Comparison of ENCODE assay signal across 31 mouse cellular contexts in genomic region chr6:106422947-106423346, GRCm38 (mm10).
"Had no signal": no experiment of that assay in that cellular context is flagged by ENCODE, and none has a peak within 500 bp of the region (broad histone marks: within the 10 kb centered on the region; RNA-seq: fewer than 3 reads in every experiment).

No protein-coding gene starts in this region.

- H3K4me3 ChIP-seq: limb, embryonic 10.5 days; limb, embryonic 12.5 days; limb, embryonic 13.5 days; limb, embryonic 15.5 days; liver, embryonic 12.5 days; liver, embryonic 13.5 days; liver, embryonic 15.5 days; lung, embryonic 15.5 days; megakaryocyte, embryonic 14.5 days; midbrain, embryonic 10.5 days; midbrain, embryonic 12.5 days; midbrain, embryonic 13.5 days; midbrain, embryonic 15.5 days; myocyte had no signal

- H3K36me3 ChIP-seq: limb, embryonic 10.5 days; limb, embryonic 12.5 days; limb, embryonic 13.5 days; limb, embryonic 15.5 days; liver, embryonic 12.5 days; liver, embryonic 13.5 days; liver, embryonic 15.5 days; lung, embryonic 15.5 days; midbrain, embryonic 10.5 days; midbrain, embryonic 12.5 days; midbrain, embryonic 13.5 days; midbrain, embryonic 15.5 days had no signal

- DNase-seq: left cerebral cortex, postnatal 4 days; liver; liver, embryonic 13.5 days; liver, postnatal 0 days; lung, adult 18-20 months; lung, adult 2 months; lung, embryonic 14.5 days; lung, postnatal 10 days; lung, postnatal 14 days; lung, postnatal 36 days; lung, postnatal 4 days; midbrain, embryonic 14.5 days had no signal

- H3K9me3 ChIP-seq: limb, embryonic 10.5 days; limb, embryonic 12.5 days; limb, embryonic 13.5 days; limb, embryonic 15.5 days; liver, embryonic 12.5 days; liver, embryonic 13.5 days; liver, embryonic 15.5 days; lung, embryonic 15.5 days; megakaryocyte, embryonic 14.5 days; midbrain, embryonic 10.5 days; midbrain, embryonic 12.5 days; midbrain, embryonic 13.5 days; midbrain, embryonic 15.5 days had no signal

- H3K9ac ChIP-seq: limb, embryonic 12.5 days; limb, embryonic 13.5 days; limb, embryonic 15.5 days; liver, embryonic 12.5 days; liver, embryonic 13.5 days; liver, embryonic 14.5 days; liver, embryonic 15.5 days; liver, postnatal 0 days; lung, embryonic 14.5 days; lung, embryonic 15.5 days; midbrain, embryonic 12.5 days; midbrain, embryonic 13.5 days; midbrain, embryonic 15.5 days had no signal

- H3K4me2 ChIP-seq: limb, embryonic 12.5 days; limb, embryonic 13.5 days; limb, embryonic 15.5 days; liver, embryonic 11.5 days; liver, embryonic 12.5 days; liver, embryonic 13.5 days; liver, embryonic 15.5 days; lung, embryonic 14.5 days; lung, embryonic 15.5 days; midbrain, embryonic 11.5 days; midbrain, embryonic 12.5 days; midbrain, embryonic 13.5 days; midbrain, embryonic 15.5 days had no signal

- ATAC-seq: liver, embryonic 12.5 days; liver, postnatal 0 days; lung, postnatal 0 days; midbrain, embryonic 13.5 days; midbrain, embryonic 15.5 days; midbrain, embryonic 16.5 days had no signal

- H3K27me3 ChIP-seq: limb, embryonic 12.5 days; limb, embryonic 13.5 days; limb, embryonic 15.5 days; liver, embryonic 12.5 days; liver, embryonic 13.5 days; liver, embryonic 15.5 days; lung, embryonic 15.5 days; megakaryocyte, embryonic 14.5 days; midbrain, embryonic 12.5 days; midbrain, embryonic 13.5 days; midbrain, embryonic 15.5 days had no signal

- H3K4me1 ChIP-seq: limb, embryonic 10.5 days; limb, embryonic 12.5 days; limb, embryonic 13.5 days; limb, embryonic 15.5 days; liver, embryonic 12.5 days; liver, embryonic 13.5 days; liver, embryonic 15.5 days; megakaryocyte, embryonic 14.5 days; midbrain, embryonic 10.5 days; midbrain, embryonic 12.5 days; midbrain, embryonic 13.5 days; midbrain, embryonic 15.5 days had no signal

- H3K27ac ChIP-seq: limb, embryonic 10.5 days; limb, embryonic 12.5 days; limb, embryonic 13.5 days; limb, embryonic 15.5 days; liver, embryonic 12.5 days; liver, embryonic 13.5 days; liver, embryonic 14.5 days; liver, embryonic 15.5 days; lung, embryonic 15.5 days; macrophage; midbrain, embryonic 10.5 days; midbrain, embryonic 12.5 days; midbrain, embryonic 13.5 days; midbrain, embryonic 15.5 days had no signal
